Mouse (Mus musculus): ENCODE measurements around the gene Nod1. TPM values are rescaled to one million over a fixed set of nuclear protein-coding genes. Genes with fewer than 3 reads are reported as not detected.
A peak's percentile ranks its signal among the peaks of the same experiment; 100 is the strongest.

Nod1 gene
- polyA plus RNA-seq, 1 experiment from 2014 or later = 1.8 TPM

DNA sequence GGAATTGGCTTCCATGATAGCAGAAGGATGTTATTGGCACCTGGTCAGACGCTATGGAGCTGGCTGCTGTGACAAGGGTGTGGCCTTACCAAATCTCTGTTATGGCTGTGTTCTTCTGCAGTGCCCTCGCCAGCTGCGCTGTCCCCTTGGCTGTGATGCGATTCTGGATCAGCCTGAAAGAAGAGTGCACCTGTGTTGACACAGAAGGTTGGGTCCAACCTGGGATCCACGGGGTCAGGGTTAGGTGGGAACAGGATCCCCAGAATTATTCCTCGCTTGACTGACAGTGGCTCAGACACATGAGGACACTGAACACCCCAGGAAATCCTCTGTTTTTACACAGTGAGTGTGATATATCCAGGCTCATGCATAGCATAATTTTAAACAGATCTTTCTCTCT lies 44.5 kb downstream of the Nod1 start:
- Histone ChIP-seq H3K4me2 (replicated peaks; ENCODE audit: low read depth, low read length) (no peak overlapping the region), H3K9ac (ENCODE audit: low read depth, low read length) (no peak overlapping the region), H3K36me3 (ENCODE audit: control insufficient read depth, insufficient read depth, low read length) (no peaks in the 10 kb centered on the region), H3K4me3 (ENCODE audit: low read depth, low read length) (no peak overlapping the region), H3K27me3 (ENCODE audit: control insufficient read depth, insufficient read depth, low read length) (no peaks in the 10 kb centered on the region), H3K27ac (ENCODE audit: low read depth, low read length) (no peak overlapping the region), H3K9me3 (ENCODE audit: control insufficient read depth, low read length) (no peaks in the 10 kb centered on the region), H3K4me1 (replicated peaks; ENCODE audit: control insufficient read depth, insufficient read depth, low read length) (no peaks in the 10 kb centered on the region)
- ATAC-seq (ENCODE audit: low FRiP score) = no peak
- WGBS = 86% methylated on average over 6 of the region's 6 CpGs
- DNase-seq (ENCODE audit: low spot score) = no peak

DNA sequence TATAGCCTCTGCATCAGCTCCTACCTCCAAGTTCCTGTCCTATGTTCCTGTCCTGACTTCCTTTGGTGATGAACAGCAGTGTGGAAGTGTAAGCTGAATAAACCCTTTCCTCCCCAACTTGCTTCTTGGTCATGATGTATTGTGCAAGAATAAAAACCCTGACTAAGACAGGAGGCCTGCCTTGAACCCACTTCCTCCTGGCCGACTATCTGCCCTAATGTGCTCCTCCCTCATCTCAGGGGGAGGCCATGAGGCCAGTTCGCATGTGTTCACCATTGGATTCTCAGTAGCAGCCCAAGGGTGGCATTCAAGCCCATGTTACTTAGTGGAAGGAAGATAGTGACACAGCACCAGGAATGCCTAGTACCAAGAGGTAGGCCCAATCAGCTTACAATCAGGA lies 45.5 kb downstream of the Nod1 start:
- WGBS = 83% methylated on average over 2 of the region's 2 CpGs
- H3K9ac ChIP-seq (ENCODE audit: low read depth, low read length) = no peak overlapping the region
- ATAC-seq (ENCODE audit: low FRiP score) = no peak

DNA sequence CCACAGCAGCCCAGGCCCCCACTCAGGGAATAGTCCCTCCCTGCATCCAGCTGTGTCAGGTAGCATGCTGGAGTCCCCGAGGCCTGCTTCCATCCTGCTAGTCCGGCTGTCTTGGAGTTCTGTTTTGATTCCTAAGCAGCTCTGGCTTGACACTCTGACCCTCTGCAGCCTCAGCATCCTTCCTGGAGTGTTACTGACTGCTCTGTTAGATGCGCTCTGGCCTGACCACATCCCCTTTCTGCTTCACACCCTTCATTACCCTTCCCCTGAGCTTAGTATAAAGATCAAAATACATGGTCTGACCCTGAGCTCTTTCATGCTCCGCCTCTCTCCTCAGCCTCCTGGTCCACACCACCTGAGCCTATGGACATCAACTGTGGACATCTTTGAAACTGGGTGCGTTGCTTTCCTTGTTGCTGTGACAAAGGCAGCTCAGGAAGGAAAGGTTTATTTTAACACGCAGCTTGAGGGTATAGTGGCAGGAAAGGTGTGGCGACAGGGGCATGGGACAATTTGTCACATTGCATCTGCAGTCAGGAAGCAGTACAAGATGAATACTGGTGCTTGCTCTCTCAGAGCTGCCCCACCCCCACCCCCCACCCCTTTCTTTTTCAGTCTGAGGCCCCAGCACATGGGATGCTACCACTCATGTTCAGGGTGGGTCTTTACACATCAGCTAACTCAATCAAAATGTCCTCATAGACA lies 46.5 kb downstream of the Nod1 start:
- no peak for DNase-seq (ENCODE audit: low spot score)
- ATAC-seq (ENCODE audit: low FRiP score) = no peak
- no peak overlapping the region for H3K4me3 ChIP-seq (ENCODE audit: low read depth, low read length)
- no peaks in the 10 kb centered on the region for H3K36me3 ChIP-seq (ENCODE audit: control insufficient read depth, insufficient read depth, low read length)
- no peak overlapping the region for H3K9ac ChIP-seq (ENCODE audit: low read depth, low read length)
- H3K9me3 ChIP-seq (ENCODE audit: control insufficient read depth, low read length) = no peaks in the 10 kb centered on the region
- H3K27me3 ChIP-seq (ENCODE audit: control insufficient read depth, insufficient read depth, low read length) = no peaks in the 10 kb centered on the region
- no peaks in the 10 kb centered on the region for H3K4me1 ChIP-seq (replicated peaks; ENCODE audit: control insufficient read depth, insufficient read depth, low read length)
- 73% methylated on average over 7 of the region's 7 CpGs for WGBS
- no peak overlapping the region for H3K27ac ChIP-seq (ENCODE audit: low read depth, low read length)
- H3K4me2 ChIP-seq (replicated peaks; ENCODE audit: low read depth, low read length) = no peak overlapping the region

More for the DNA sequence above, 45.5 kb downstream of the Nod1 start:
- H3K27me3 ChIP-seq (ENCODE audit: control insufficient read depth, insufficient read depth, low read length) = no peaks in the 10 kb centered on the region
- no peaks in the 10 kb centered on the region for H3K36me3 ChIP-seq (ENCODE audit: control insufficient read depth, insufficient read depth, low read length)
- no peak overlapping the region for H3K4me2 ChIP-seq (replicated peaks; ENCODE audit: low read depth, low read length)
- no peaks in the 10 kb centered on the region for H3K4me1 ChIP-seq (replicated peaks; ENCODE audit: control insufficient read depth, insufficient read depth, low read length)
- no peak overlapping the region for H3K27ac ChIP-seq (ENCODE audit: low read depth, low read length)
- no peak overlapping the region for H3K4me3 ChIP-seq (ENCODE audit: low read depth, low read length)
- no peak for DNase-seq (ENCODE audit: low spot score)
- H3K9me3 ChIP-seq (ENCODE audit: control insufficient read depth, low read length) = no peaks in the 10 kb centered on the region

DNA sequence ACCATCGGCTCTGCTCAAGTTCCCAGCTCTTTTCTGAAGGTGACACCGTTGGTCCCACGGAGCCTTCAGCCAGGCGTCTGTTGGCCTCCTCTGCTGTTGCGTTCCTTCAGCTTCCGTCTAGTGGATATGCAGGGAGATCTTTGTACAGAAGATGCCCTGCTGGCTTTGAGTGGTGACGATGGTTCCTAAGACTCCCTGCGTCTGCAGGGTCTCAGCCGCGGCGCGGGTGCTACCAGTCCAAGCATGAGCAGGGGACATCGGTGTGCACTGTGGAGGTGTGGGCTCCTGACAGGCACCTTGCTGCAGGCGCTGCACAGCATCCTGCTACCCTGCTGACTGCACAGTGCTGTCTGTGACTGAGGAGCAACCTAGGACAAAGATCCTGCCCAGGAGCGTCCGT lies 47.9 kb downstream of the Nod1 start:
- Histone ChIP-seq H3K9me3 (ENCODE audit: control insufficient read depth, low read length) (no peaks in the 10 kb centered on the region), H3K4me3 (ENCODE audit: low read depth, low read length) (no peak overlapping the region), H3K27ac (ENCODE audit: low read depth, low read length) (no peak overlapping the region), H3K36me3 (ENCODE audit: control insufficient read depth, insufficient read depth, low read length) (no peaks in the 10 kb centered on the region), H3K27me3 (ENCODE audit: control insufficient read depth, insufficient read depth, low read length) (no peaks in the 10 kb centered on the region), H3K9ac (ENCODE audit: low read depth, low read length) (no peak overlapping the region), H3K4me1 (replicated peaks; ENCODE audit: control insufficient read depth, insufficient read depth, low read length) (no peaks in the 10 kb centered on the region), H3K4me2 (replicated peaks; ENCODE audit: low read depth, low read length) (no peak overlapping the region)
- 92% methylated on average over 16 of the region's 16 CpGs for WGBS
- DNase-seq (ENCODE audit: low spot score) (no peak), ATAC-seq (ENCODE audit: low FRiP score) (no peak)

DNA sequence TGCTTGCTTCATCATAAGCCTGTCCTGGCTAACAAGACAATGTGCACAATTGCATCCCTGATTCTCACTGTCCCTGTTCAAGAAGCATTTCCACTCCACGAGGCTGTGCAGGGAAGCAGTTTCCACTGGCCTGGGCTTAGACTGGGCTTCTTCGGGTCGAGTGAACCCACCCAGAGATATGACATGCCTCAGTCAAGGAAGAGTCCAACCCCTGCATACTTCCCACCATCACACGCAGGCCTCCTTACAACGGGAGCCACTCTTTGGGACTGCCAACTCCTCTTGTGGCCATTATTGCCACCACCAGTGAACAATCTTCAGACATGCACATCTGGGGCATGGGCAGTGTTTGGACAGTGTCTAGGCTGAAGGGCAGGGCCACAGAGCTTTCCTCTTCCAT lies 53.9 kb downstream of the Nod1 start:
- ATAC-seq (ENCODE audit: low FRiP score) (no peak), DNase-seq (ENCODE audit: low spot score) (no peak)
- H3K36me3 ChIP-seq (ENCODE audit: control insufficient read depth, insufficient read depth, low read length) = no peaks in the 10 kb centered on the region
- 86% methylated on average over 5 of the region's 5 CpGs for WGBS
- H3K27me3 ChIP-seq (ENCODE audit: control insufficient read depth, insufficient read depth, low read length) = no peaks in the 10 kb centered on the region
- H3K27ac ChIP-seq (ENCODE audit: low read depth, low read length) = no peak overlapping the region
- no peak overlapping the region for H3K9ac ChIP-seq (ENCODE audit: low read depth, low read length)
- H3K9me3 ChIP-seq (ENCODE audit: control insufficient read depth, low read length) = no peaks in the 10 kb centered on the region
- H3K4me3 ChIP-seq (ENCODE audit: low read depth, low read length) = no peak overlapping the region
- no peaks in the 10 kb centered on the region for H3K4me1 ChIP-seq (replicated peaks; ENCODE audit: control insufficient read depth, insufficient read depth, low read length)
- no peak overlapping the region for H3K4me2 ChIP-seq (replicated peaks; ENCODE audit: low read depth, low read length)

DNA sequence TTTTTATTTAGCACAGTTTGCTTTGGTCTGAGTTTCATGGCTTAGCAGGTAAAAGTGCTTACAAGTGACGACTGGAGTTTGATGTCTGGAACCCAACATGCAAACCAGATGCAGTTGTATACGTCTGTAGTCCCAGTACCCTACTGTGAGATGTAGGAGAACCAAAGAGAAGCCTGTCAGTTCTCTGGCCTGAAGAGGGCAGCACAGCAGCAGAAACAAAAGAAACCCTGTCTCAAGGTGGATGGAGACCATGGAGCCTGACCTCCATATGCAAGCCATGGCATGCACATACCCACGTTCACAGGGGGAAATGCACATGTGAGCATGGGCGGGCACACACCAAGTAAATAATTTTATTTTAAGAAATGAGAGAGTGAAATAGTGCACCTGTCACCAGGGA lies 54.9 kb downstream of the Nod1 start:
- 50% methylated on average over 4 of the region's 4 CpGs for WGBS
- Histone ChIP-seq H3K9ac (ENCODE audit: low read depth, low read length) (no peak overlapping the region), H3K9me3 (ENCODE audit: control insufficient read depth, low read length) (no peaks in the 10 kb centered on the region), H3K27me3 (ENCODE audit: control insufficient read depth, insufficient read depth, low read length) (no peaks in the 10 kb centered on the region), H3K36me3 (ENCODE audit: control insufficient read depth, insufficient read depth, low read length) (no peaks in the 10 kb centered on the region), H3K4me1 (replicated peaks; ENCODE audit: control insufficient read depth, insufficient read depth, low read length) (no peaks in the 10 kb centered on the region), H3K4me2 (replicated peaks; ENCODE audit: low read depth, low read length) (no peak overlapping the region), H3K27ac (ENCODE audit: low read depth, low read length) (no peak overlapping the region), H3K4me3 (ENCODE audit: low read depth, low read length) (no peak overlapping the region)
- ATAC-seq (ENCODE audit: low FRiP score) (no peak), DNase-seq (ENCODE audit: low spot score) (peak; percentile 43)

DNA sequence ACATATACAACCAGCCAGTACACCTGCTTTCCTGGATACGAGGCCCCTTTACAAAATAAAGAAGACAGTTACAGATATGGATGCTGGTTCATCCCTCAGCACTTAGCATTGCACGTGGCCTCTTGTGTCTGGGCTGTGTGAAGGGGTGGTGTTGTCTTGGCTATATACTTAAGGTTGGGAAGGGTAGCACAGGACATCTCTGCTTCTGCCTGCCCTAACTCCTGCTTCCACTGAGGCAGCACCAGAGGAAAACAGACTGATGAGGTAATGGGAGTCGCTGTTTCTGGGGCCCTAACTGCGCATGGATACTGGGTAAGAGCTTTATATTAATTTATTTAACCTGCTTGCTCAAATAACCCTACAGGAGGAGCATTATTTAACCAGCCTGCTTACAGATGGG lies 55.5 kb downstream of the Nod1 start:
- H3K4me3 ChIP-seq (ENCODE audit: low read depth, low read length) = no peak overlapping the region
- H3K27me3 ChIP-seq (ENCODE audit: control insufficient read depth, insufficient read depth, low read length) = no peaks in the 10 kb centered on the region
- DNase-seq (ENCODE audit: low spot score) (no peak), ATAC-seq (ENCODE audit: low FRiP score) (no peak)
- H3K36me3 ChIP-seq (ENCODE audit: control insufficient read depth, insufficient read depth, low read length) = no peaks in the 10 kb centered on the region
- H3K4me1 ChIP-seq (replicated peaks; ENCODE audit: control insufficient read depth, insufficient read depth, low read length) = no peaks in the 10 kb centered on the region
- no peak overlapping the region for H3K4me2 ChIP-seq (replicated peaks; ENCODE audit: low read depth, low read length)
- 86% methylated on average over 4 of the region's 4 CpGs for WGBS
- H3K9ac ChIP-seq (ENCODE audit: low read depth, low read length) = no peak overlapping the region
- H3K27ac ChIP-seq (ENCODE audit: low read depth, low read length) = no peak overlapping the region
- H3K9me3 ChIP-seq (ENCODE audit: control insufficient read depth, low read length) = no peaks in the 10 kb centered on the region

DNA sequence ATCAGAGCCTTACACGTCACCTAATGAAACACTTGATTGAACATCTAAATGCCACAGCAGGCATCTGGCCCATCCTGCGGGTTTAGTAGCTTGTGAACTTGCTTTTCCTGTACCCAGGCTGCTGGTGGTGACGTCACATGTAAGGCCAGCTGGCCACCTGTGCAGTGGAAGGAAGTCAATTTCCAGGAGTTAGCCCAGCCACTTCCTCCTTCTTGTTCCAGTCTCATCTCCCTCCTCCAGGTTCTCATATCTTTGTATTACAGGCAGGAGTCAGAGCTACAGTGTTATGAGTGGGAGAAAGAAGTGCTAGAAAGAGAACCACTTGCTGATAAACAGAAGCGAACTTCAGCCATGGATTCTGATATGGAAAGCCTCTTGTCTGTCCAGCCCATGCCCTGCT lies 56.2 kb downstream of the Nod1 start:
- H3K4me3 ChIP-seq (ENCODE audit: low read depth, low read length) = no peak overlapping the region
- no peak overlapping the region for H3K27ac ChIP-seq (ENCODE audit: low read depth, low read length)
- H3K4me2 ChIP-seq (replicated peaks; ENCODE audit: low read depth, low read length) = no peak overlapping the region
- no peaks in the 10 kb centered on the region for H3K4me1 ChIP-seq (replicated peaks; ENCODE audit: control insufficient read depth, insufficient read depth, low read length)
- H3K9ac ChIP-seq (ENCODE audit: low read depth, low read length) = no peak overlapping the region
- DNase-seq (ENCODE audit: low spot score) (no peak), ATAC-seq (ENCODE audit: low FRiP score) (no peak)
- no peaks in the 10 kb centered on the region for H3K36me3 ChIP-seq (ENCODE audit: control insufficient read depth, insufficient read depth, low read length)
- H3K9me3 ChIP-seq (ENCODE audit: control insufficient read depth, low read length) = no peaks in the 10 kb centered on the region
- no peaks in the 10 kb centered on the region for H3K27me3 ChIP-seq (ENCODE audit: control insufficient read depth, insufficient read depth, low read length)
- WGBS = 68% methylated on average over 4 of the region's 4 CpGs

DNA sequence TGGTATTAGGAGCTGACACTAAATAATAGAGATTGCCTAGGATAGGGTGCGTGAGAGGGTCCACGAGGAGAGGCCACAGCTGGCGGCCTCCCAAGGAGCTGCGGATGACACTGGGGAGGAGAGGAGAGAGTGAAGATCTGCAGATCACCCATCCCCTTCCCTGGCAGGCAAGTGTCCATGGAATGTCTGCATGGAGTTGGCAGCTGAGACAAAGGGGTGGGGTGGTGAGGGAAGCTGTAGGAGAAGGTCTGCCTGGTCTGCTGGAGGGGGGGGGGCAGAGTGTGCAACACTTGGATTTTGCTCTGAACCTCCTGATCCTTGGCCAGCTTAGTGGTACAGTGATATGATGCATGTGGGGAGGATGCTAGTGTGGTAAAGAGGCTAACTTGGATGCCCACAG lies 57.4 kb downstream of the Nod1 start:
- ATAC-seq (ENCODE audit: low FRiP score) (no peak), DNase-seq (ENCODE audit: low spot score) (no peak)
- 85% methylated on average over 4 of the region's 4 CpGs for WGBS
- no peak overlapping the region for H3K4me3 ChIP-seq (ENCODE audit: low read depth, low read length)
- no peaks in the 10 kb centered on the region for H3K9me3 ChIP-seq (ENCODE audit: control insufficient read depth, low read length)
- no peaks in the 10 kb centered on the region for H3K27me3 ChIP-seq (ENCODE audit: control insufficient read depth, insufficient read depth, low read length)
- H3K9ac ChIP-seq (ENCODE audit: low read depth, low read length) = no peak overlapping the region
- H3K4me1 ChIP-seq (replicated peaks; ENCODE audit: control insufficient read depth, insufficient read depth, low read length) = no peaks in the 10 kb centered on the region
- H3K27ac ChIP-seq (ENCODE audit: low read depth, low read length) = no peak overlapping the region
- H3K4me2 ChIP-seq (replicated peaks; ENCODE audit: low read depth, low read length) = no peak overlapping the region
- no peaks in the 10 kb centered on the region for H3K36me3 ChIP-seq (ENCODE audit: control insufficient read depth, insufficient read depth, low read length)
